Mouse (Mus musculus) megakaryocyte, embryonic 14.5 days (primary cell): ENCODE measurements around the gene Stk10. TPM values are rescaled to one million over a fixed set of nuclear protein-coding genes. Genes with fewer than 3 reads are reported as not detected.

Experiments
- H3K27me3 ChIP-seq: replicated peaks from 2 replicates; pipeline ENCODE3; 2012; ENCODE audit warnings: inconsistent platforms
- H3K36me3 ChIP-seq: replicated peaks from 2 replicates; pipeline ENCODE3; 2012; ENCODE audit warnings: low read length, inconsistent platforms, mixed read lengths
- H3K4me1 ChIP-seq: 2 replicates; pipeline ENCODE4 v1.6.1; 2012; ENCODE audit warnings: inconsistent platforms
- H3K4me3 ChIP-seq: replicated peaks from 2 replicates; pipeline ENCODE3; 2012; ENCODE audit warnings: moderate library complexity, mild to moderate bottlenecking, inconsistent platforms
- H3K9me3 ChIP-seq: 2 replicates; pipeline ENCODE4 v1.6.1; 2012; ENCODE audit warnings: inconsistent platforms
- FLI1 ChIP-seq: IDR thresholded peaks from 2 replicates; pipeline ENCODE4 v1.6.1; 2012; ENCODE audit warnings: low read length, inconsistent platforms, mixed read lengths
- GATA1 ChIP-seq: IDR thresholded peaks from 3 replicates; pipeline ENCODE4 v1.6.1; 2012; ENCODE audit warnings: mixed read lengths, low read length, inconsistent platforms, borderline replicate concordance
- polyA plus RNA-seq: library from polyadenylated mRNA; stranded (reverse); fragments of >175 nt; gene quantifications from 2 replicates; pipeline ENCODE4 v1.2.3, GENCODE M21; 2012; ENCODE audit warnings: low replicate concordance; ENCODE audit not compliant: insufficient read depth

Stk10 gene
- polyA plus RNA-seq, 1 experiment, result 28.3 TPM

GRCm38 (mm10) chr11:32590205-32590604, 57.1 kb downstream of the Stk10 start:
- no peaks in the 10 kb centered on the region for H3K27me3 ChIP-seq
- H3K4me1 ChIP-seq, result peaks cover 70% of the 10 kb centered on the region
- no peak overlapping the region for H3K4me3 ChIP-seq
- peaks cover 94% of the 10 kb centered on the region for H3K36me3 ChIP-seq
- no peak for TF ChIP-seq FLI1
- TF ChIP-seq GATA1, result no peak
- H3K9me3 ChIP-seq, result peaks cover under 1% of the 10 kb centered on the region; the same call in 1 of the 2 replicates

GRCm38 (mm10) chr11:32591921-32592850, 59.1 kb downstream of the Stk10 start:
- Histone ChIP-seq H3K4me3 (no peak overlapping the region), H3K27me3 (no peaks in the 10 kb centered on the region), H3K36me3 (peaks cover 98% of the 10 kb centered on the region), H3K4me1 (peaks cover 58% of the 10 kb centered on the region), H3K9me3 (peaks cover 4% of the 10 kb centered on the region; the same call in 1 of the 2 replicates)
- no peak for TF ChIP-seq FLI1
- no peak for TF ChIP-seq GATA1

DNA sequence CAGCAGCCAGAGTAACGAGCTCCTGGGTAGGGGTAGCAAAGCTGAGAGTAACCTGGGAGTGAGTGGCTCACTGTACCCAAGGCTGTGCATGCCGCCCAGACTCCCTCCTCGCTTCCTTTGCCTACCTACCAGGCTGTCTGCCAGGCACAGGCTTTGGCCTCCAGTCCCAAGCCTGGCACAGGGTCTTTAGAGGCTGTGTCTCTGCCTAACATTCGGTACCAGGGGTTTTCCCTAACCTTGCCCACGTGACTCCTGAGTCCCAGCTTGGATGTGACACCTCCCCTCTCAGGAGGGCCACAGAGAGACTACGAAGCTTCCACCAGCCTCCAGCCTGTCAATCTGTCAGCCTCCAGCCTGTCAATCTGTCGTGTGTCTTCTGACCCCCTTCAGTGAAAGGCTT, 60.0 kb downstream of the Stk10 start:
- TF ChIP-seq FLI1 (no peak), GATA1 (no peak)
- H3K27me3 ChIP-seq, result no peaks in the 10 kb centered on the region
- peaks cover 97% of the 10 kb centered on the region for H3K36me3 ChIP-seq
- H3K4me1 ChIP-seq, result peaks cover 49% of the 10 kb centered on the region
- H3K4me3 ChIP-seq, result no peak overlapping the region
- H3K9me3 ChIP-seq, result peaks cover 4% of the 10 kb centered on the region; the same call in 1 of the 2 replicates

DNA sequence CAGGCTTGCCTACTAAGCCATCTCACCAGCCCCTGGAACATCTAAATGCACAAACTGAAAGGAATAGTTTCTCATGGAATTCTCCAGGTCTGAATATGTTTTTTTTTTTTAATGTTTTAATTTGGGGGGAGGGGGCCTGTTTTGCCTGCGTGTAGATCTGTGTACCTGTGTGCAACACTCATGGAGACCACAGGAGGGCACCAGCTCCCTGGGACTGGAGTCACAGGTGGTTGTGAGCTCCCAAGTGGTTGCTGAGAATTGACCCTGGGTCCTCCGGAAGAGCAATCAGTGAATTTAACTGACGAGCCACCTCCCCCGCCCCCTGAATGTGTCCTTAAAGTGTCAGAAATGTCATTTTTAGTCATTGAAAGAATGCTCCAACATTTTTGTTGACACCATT, 61.0 kb downstream of the Stk10 start:
- no peak overlapping the region for H3K4me3 ChIP-seq
- no peak for TF ChIP-seq FLI1
- no peak for TF ChIP-seq GATA1
- peaks cover 47% of the 10 kb centered on the region for H3K4me1 ChIP-seq
- H3K9me3 ChIP-seq, result peaks cover 4% of the 10 kb centered on the region; the same call in 1 of the 2 replicates
- no peaks in the 10 kb centered on the region for H3K27me3 ChIP-seq
- peaks cover 97% of the 10 kb centered on the region for H3K36me3 ChIP-seq

DNA sequence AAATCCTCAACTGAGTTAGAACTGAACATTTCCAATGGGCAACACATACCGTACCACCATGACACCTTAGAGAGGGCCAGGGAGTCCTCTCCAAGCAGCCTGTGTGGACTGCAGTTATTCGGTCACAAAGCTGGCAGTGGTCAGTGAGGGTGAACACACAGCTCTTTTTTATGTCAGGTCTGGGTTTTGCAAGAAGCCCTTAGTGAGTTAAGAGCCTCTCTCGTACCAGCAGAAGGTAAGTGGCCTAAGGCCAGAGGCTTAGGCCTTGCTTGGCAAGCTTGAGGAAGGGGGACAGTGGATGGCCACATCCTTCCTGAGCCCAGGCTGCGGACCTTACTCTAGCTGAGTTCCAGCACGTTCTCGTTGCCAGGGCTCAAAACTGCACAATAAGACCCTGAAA, 67.3 kb downstream of the Stk10 start:
- H3K9me3 ChIP-seq, result 0 out of 2 replicates have a peak, but pooled peaks cover 2% of the 10 kb centered on the region
- H3K27me3 ChIP-seq, result no peaks in the 10 kb centered on the region
- H3K4me1 ChIP-seq, result peaks cover 16% of the 10 kb centered on the region
- TF ChIP-seq FLI1 (no peak), GATA1 (no peak)
- peaks cover 91% of the 10 kb centered on the region for H3K36me3 ChIP-seq
- no peak overlapping the region for H3K4me3 ChIP-seq

DNA sequence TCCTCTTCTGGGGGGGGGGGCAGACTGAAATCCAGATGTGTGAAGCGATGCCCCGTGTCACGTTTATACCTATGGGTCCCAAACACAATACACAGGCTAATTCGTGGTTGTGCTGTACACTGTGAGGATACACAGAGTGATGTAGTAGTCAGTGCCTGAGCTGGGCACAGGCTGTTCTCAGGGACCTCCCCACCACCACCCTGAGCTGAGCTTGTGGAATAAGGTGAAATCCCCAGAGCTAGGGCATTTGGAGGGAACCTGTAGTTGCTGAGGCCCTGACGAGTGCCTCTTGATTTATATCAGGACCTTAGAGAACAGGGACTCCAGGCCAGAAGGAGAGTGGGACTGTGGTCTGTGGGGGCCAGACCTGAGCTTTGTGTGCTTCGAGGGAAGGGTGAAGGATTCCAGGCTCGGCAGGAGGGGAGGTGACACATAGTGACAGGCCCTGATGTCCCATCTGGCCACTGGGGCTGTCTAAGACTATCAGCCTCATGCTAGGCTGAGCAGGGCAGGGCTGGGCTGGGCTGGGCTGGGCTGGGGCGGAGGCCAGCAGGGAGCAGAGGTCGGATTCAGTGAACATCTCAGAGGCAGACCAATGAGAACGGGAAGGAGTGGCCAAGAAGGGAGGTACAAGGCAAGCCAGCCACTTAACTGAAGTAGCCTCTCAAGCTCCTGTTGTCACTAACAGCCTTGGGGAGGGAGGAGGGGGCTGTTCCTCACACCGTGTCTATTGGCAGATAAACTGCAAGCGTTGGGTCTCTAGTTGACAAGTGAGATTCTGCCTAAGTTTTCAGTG, 68.6 kb downstream of the Stk10 start:
- peaks cover 20% of the 10 kb centered on the region for H3K4me1 ChIP-seq
- TF ChIP-seq FLI1, result no peak
- H3K4me3 ChIP-seq, result no peak overlapping the region
- no peaks in the 10 kb centered on the region for H3K27me3 ChIP-seq
- H3K36me3 ChIP-seq, result peaks cover 90% of the 10 kb centered on the region
- H3K9me3 ChIP-seq, result no peaks in the 10 kb centered on the region

GRCm38 (mm10) chr11:32604663-32605062, 71.6 kb downstream of the Stk10 start:
- Histone ChIP-seq H3K4me1 (peaks cover 11% of the 10 kb centered on the region), H3K4me3 (no peak overlapping the region), H3K36me3 (peaks cover 86% of the 10 kb centered on the region), H3K9me3 (no peaks in the 10 kb centered on the region), H3K27me3 (no peaks in the 10 kb centered on the region)
- TF ChIP-seq FLI1 (no peak), GATA1 (no peak)

DNA sequence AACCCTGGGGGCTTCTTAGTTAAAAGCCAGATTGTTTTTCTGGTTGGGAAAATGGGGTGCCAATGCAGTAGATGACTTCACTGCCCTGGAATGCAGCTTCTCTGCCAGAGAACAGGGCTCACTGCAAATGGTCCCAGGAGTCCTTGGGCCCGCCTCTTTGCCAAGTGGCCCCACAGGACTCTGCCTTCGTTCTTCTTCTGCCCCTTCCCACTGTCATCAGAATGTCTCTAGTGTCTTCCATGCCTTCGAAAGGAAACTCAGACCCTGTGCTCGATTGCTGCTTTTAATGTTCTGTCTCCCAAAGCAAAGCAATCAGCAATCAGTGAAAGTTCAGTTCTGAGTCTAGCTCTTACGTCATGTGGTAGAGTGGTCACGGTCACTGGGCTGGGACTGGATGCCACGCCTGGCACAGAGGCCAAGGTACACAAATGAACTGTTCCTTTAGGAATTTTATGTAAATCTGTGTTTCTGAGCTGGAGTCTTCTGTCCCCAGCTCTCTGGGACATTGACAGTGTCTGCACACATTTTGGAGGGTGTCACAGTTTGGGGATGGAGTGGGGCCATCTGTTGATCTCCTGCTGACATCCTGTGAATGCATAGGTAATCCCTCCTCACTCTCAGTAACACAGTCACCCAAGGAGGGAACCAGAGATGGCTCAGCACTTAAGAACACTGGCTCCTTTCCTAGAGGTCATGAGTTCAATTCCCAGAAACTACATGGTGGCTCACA, 72.2 kb downstream of the Stk10 start:
- Histone ChIP-seq H3K4me1 (peaks cover 11% of the 10 kb centered on the region), H3K27me3 (no peaks in the 10 kb centered on the region), H3K9me3 (no peaks in the 10 kb centered on the region), H3K36me3 (peaks cover 86% of the 10 kb centered on the region), H3K4me3 (no peak overlapping the region)
- TF ChIP-seq GATA1 (no peak), FLI1 (no peak)

GRCm38 (mm10) chr11:32605907-32606306, 72.8 kb downstream of the Stk10 start:
- TF ChIP-seq FLI1 (no peak), GATA1 (no peak)
- Histone ChIP-seq H3K27me3 (no peaks in the 10 kb centered on the region), H3K9me3 (no peaks in the 10 kb centered on the region), H3K4me3 (no peak overlapping the region), H3K4me1 (peaks cover 11% of the 10 kb centered on the region), H3K36me3 (peaks cover 86% of the 10 kb centered on the region)
